Mouse (Mus musculus) embryo, embryonic 11 days (tissue): Measurements from ENCODE around the gene Zfp972.
"Not testable (repeated sequence)": the region's sequence is repeated elsewhere in the genome, so short reads cannot be mapped to it uniquely, and the experiment has no call there.

Experiments
- DNase-seq: peaks from one replicate; pipeline ENCODE4 v3.0.0-alpha.2; 2015

The Zfp972 gene

DNA sequence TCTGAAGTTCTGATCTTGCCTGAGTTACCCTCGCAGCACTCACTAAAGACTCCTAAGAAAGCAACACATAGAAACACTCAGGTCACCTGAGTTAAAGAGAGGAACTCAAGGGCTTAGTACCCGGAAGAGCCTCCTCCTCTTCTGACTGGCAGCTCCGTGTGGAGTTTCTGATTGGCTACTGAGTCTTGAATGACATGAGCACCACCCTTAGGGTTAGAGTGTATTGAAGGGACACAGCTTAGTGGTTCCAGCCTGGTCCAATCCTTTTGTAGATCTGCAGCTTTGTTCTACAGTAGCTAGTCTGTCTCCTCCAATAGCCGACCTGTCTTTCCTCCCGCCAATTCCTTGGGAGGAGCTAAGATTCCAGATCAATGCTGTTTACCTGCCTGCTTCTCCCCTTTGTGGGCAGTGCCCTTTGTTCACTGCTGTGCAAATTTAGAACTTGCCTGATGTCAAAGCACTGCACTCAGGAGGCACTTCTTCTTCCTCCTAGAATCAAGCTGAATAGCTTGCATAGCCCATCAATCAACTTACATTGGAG lies at the start of gene Zfp972:
Zfp972 (minus strand) TSS at position 51 of the 541 bp plus-strand sequence.
- DNase-seq: not testable (repeated sequence)

DNA sequence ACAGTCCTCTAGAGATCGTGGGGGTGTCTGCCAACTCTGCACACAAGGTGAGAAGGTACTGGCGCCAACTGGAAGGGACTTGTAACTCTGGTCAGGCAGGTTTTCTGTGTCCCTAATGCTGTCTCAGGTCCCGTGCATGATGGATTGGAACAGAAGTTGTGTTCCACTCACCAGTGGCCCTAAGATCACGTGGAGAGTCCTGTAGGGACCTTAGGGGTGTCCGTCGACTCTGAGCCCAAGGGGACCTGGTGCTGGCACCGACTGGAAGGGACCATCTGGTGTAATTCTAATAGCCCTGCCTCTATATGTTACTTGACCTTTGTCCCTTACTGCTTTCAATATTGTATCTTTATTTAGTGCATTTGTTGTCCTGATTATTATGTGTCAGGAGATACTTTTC lies 49.4 kb upstream of the Zfp972 start:
- not testable (repeated sequence) for DNase-seq

DNA sequence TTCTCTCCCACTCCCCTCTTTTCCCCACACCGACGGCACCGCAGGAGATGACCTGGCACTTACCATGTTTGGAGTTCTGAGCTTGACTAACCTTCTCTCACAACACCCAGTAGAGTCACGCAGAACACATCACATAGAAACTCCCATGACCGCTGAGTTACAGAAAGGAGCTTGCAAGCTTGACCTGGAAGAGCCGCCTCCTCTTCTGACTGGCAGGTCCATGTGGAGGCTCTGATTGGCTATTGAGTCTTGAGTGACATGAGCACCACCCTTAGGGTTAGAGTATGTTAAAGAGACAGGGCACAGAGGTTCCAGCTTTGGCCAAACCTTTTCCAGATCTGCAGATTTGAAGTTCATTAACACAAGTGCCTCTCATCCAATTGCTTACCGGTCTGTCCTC lies 31.7 kb upstream of the Zfp972 start, which contains the start of gene Gm14326:
Gm14326 (minus strand) TSS at position 153 of the 400 bp plus-strand sequence.
- DNase-seq: peak; percentile 47

DNA sequence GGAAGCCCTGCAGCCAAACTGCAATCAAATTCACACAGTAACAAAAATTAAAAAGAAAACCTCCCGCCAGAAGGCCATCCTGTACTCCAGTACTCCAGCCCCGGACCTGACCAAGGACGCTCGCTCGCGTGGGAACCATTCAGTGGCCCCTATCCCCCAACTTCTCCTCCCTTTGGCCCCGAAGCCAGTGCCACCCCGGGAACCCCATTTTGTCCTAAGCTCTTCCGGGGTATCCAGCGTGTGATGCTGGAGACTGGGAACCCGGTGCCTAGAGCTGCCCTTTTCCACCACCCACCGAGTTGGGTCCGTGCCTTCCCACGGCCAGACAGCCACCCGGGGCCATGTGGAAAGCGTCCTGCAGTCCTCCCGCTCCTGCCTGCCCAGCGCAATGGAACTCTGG lies 31.3 kb upstream of the Zfp972 start:
- not testable (repeated sequence) for DNase-seq

GRCm38 (mm10) chr2:177903276-177903675 lies 22.1 kb downstream of the Zfp972 start:
- not testable (repeated sequence) for DNase-seq

DNA sequence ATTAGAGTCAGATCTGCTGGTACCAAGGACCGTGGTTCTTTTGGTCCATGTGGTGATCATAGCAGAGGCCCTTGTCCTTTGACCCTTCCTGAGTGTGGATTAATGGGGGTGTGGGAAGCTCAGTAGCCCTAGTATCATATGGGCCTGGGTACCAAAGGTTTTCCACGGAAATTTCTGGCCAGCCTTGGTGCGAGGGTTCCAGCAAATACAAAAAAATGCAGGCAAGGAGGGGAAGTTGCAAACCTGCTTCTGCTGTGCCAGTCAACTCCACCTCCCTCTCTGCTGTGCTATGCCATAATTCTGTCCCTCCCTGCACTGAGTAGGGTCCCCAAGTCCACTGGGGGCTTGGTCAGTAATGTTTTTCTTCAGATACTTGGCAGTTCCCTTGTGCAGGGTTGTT lies 27.2 kb downstream of the Zfp972 start:
- not testable (repeated sequence) for DNase-seq

- DNase-seq: not testable (repeated sequence)
These were observed 28.3 kb downstream of the Zfp972 start, which contains the start of gene Gm14327 for GRCm38 (mm10) chr2:177897046-177897578. Gene Gm14327, plus strand, starts transcription at chr2:177897096.

- DNase-seq: not testable (repeated sequence)
These were observed 37.7 kb downstream of the Zfp972 start for GRCm38 (mm10) chr2:177887743-177888142.

GRCm38 (mm10) chr2:177862254-177862653 lies 63.2 kb downstream of the Zfp972 start:
- not testable (repeated sequence) for DNase-seq
